Mouse (Mus musculus) adrenal gland, postnatal 36 days (tissue): ENCODE data around the gene Gm5725. TPM values are rescaled to one million over a fixed set of nuclear protein-coding genes. Genes with fewer than 3 reads are reported as not detected.
"Not testable (repeated sequence)": the region's sequence is repeated elsewhere in the genome, so short reads cannot be mapped to it uniquely, and the experiment has no call there.

Experiments used
- DNase-seq, 2 experiments: peaks; one replicate each; pipeline ENCODE4 v3.0.0; 2021; ENCODE audit warnings: mixed read lengths in 1 of 2
- long read RNA-seq, 2 experiments: library from polyadenylated mRNA; stranded (forward); transcript quantifications; one replicate each; pipeline ENCODE4 v2.0.0; 2021; ENCODE audit warnings: borderline sequencing depth in 2 of 2
- total RNA-seq, 2 experiments: library from RNA; stranded (reverse); gene quantifications; 2 replicates each; pipeline ENCODE4 v1.2.3; 2021

Gm5725 gene
- not detected for total RNA-seq
- long read RNA-seq, experiment 1: 0 reads
- long read RNA-seq, experiment 2: 0 reads

- not testable (repeated sequence) for DNase-seq
Observed at GRCm38 (mm10) chr7:21844167-21844566, at the start of gene Gm5725. TSS of gene Gm5725 (minus strand) at chr7:21844267.

- not testable (repeated sequence) for DNase-seq
Observed at GRCm38 (mm10) chr7:21832051-21832450, 12.0 kb downstream of the Gm5725 start, which contains the start of gene Vmn1r135. TSS of gene Vmn1r135 (plus strand) at chr7:21832351.

- not testable (repeated sequence) for DNase-seq
Observed at GRCm38 (mm10) chr7:21796628-21797027, 47.4 kb downstream of the Gm5725 start, which contains the start of gene Gm4177. TSS of gene Gm4177 (minus strand) at chr7:21796728.

Other genes with a start within 250 kb of the Gm5725 start
- gene Vmn1r132, start 230.2 kb downstream of the Gm5725 start, total RNA-seq: not detected
- gene Gm4175, start 82.8 kb downstream of the Gm5725 start, total RNA-seq: not detected
- not detected for gene Gm4177, start 47.5 kb downstream of the Gm5725 start, total RNA-seq
- gene Vmn1r135, start 11.9 kb downstream of the Gm5725 start, total RNA-seq: not detected
- not detected for gene Gm5891, start 77.0 kb upstream of the Gm5725 start, total RNA-seq
- gene Vmn1r137, start 150.3 kb upstream of the Gm5725 start, total RNA-seq: not detected
- not detected for gene Vmn1r138, start 184.6 kb upstream of the Gm5725 start, total RNA-seq
- not detected for gene Gm6176, start 212.0 kb upstream of the Gm5725 start, total RNA-seq
- not detected for gene Vmn1r139, start 224.8 kb upstream of the Gm5725 start, total RNA-seq